Mouse (Mus musculus): ENCODE results near the gene Rfc1. TPM values are rescaled to one million over a fixed set of nuclear protein-coding genes. Genes with fewer than 3 reads are reported as not detected.

The Rfc1 gene
- polyA plus RNA-seq (2017; shearing (Covaris generic)) = 39.9 TPM

GRCm38 (mm10) chr5:65335298-65336074 lies at the start of gene Rfc1:
Gene Rfc1, minus strand, starts transcription at chr5:65335670.

DNA sequence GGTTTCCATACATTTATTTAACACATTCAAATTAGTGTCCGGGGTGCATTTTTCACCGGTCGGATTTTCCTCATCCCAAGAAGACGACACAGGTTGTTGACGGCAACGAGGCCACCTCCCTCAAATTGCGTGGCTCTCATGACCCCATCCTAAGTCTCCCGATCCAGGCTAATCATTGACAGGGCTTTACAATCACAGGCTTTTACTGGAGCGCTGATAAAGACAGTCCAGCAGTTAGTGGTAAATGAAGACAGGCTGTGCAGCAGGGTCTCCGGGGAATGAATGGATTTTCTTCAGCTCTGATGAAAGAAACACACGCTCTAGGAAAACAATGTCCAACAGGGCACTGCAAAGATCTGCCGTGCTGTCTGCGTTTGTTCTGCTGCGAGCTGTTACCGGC lies 12.7 kb upstream of the Rfc1 start, which contains the start of gene Klb:
Klb (plus strand) TSS at position 147 of the 400 bp plus-strand sequence.

Other genes starting within 250 kb of the Rfc1 start
- gene Tmem156, start 243.5 kb downstream of the Rfc1 start, polyA plus RNA-seq (2017; shearing (Covaris generic)) = 16.1 TPM
- gene Klhl5, start 228.1 kb downstream of the Rfc1 start, polyA plus RNA-seq (2017; shearing (Covaris generic)) = 36.7 TPM
- 3.0 TPM for gene Wdr19, start 136.0 kb downstream of the Rfc1 start, polyA plus RNA-seq (2017; shearing (Covaris generic))
- not detected for gene Klb, start 12.6 kb upstream of the Rfc1 start, polyA plus RNA-seq (2017; shearing (Covaris generic))
- 1,499 TPM for gene Rpl9, start 55.8 kb upstream of the Rfc1 start, polyA plus RNA-seq (2017; shearing (Covaris generic))
- gene Lias, start 55.8 kb upstream of the Rfc1 start, polyA plus RNA-seq (2017; shearing (Covaris generic)) = 37.3 TPM
- 29.9 TPM for gene Ugdh, start 100.3 kb upstream of the Rfc1 start, polyA plus RNA-seq (2017; shearing (Covaris generic))
- not detected for gene Gm43552, start 157.2 kb upstream of the Rfc1 start, polyA plus RNA-seq (2017; shearing (Covaris generic))
- gene Smim14, start 201.5 kb upstream of the Rfc1 start, polyA plus RNA-seq (2017; shearing (Covaris generic)) = 184 TPM
- 136 TPM for gene Ube2k, start 201.6 kb upstream of the Rfc1 start, polyA plus RNA-seq (2017; shearing (Covaris generic))

Data from naive thymus-derived CD4-positive, alpha-beta T cell, adult 5 months (primary cell).